In genomic region chr7:29168791-29169230, GRCm38 (mm10) we compare ENCODE assay signal across 8 mouse cellular contexts. TPM values are rescaled to one million over a fixed set of nuclear protein-coding genes. Genes with fewer than 3 reads are reported as not detected.
DNase-seq lines count a peak whose midpoint lies in the region; ATAC-seq and TF ChIP-seq lines count a peak whose summit lies in the region.

No protein-coding gene starts in this region.

- WGBS in thymus, adult 2 months: 11% methylated on average over 14 of the region's 14 CpGs
- WGBS in hindbrain, embryonic 10.5 days: under 1% methylated on average over 14 of the region's 14 CpGs
- 0% methylated on average over 14 of the region's 14 CpGs for WGBS in midbrain, embryonic 11.5 days

- peak; percentile 23 for ATAC-seq in midbrain, embryonic 11.5 days (ENCODE audit: low FRiP score)

- peaks cover 31% of the 10 kb centered on the region for H3K4me1 ChIP-seq in thymus, adult 2 months (replicated peaks; ENCODE audit: control insufficient read depth, insufficient read depth, low read length)
- H3K4me1 ChIP-seq in hindbrain, embryonic 10.5 days (replicated peaks): peaks cover 67% of the 10 kb centered on the region
- peaks cover 39% of the 10 kb centered on the region for H3K4me1 ChIP-seq in midbrain, embryonic 11.5 days (ENCODE audit: control insufficient read depth, insufficient read depth, low read length)

- peak overlapping the region; percentile 31; the same call in 1 of the 2 replicates for H3K4me3 ChIP-seq in thymus, adult 2 months (ENCODE audit: control insufficient read depth, insufficient read depth, low read length)
- H3K4me3 ChIP-seq in hindbrain, embryonic 10.5 days: peak overlapping the region; percentile 76
- H3K4me3 ChIP-seq in midbrain, embryonic 11.5 days (ENCODE audit: low read depth, low read length): peak overlapping the region; percentile 55

- peaks cover 21% of the 10 kb centered on the region for H3K27me3 ChIP-seq in thymus, adult 2 months (ENCODE audit: control insufficient read depth, insufficient read depth, low read length)
- peaks cover 51% of the 10 kb centered on the region for H3K27me3 ChIP-seq in hindbrain, embryonic 10.5 days (ENCODE audit: insufficient read depth, poor library complexity, severe bottlenecking)
- peaks cover 32% of the 10 kb centered on the region for H3K27me3 ChIP-seq in midbrain, embryonic 11.5 days (ENCODE audit: control insufficient read depth, insufficient read depth, low read length)

- no peak for TF ChIP-seq POLR2A in thymus, adult 2 months (IDR thresholded peaks at IDR 0.05; ENCODE audit: control insufficient read depth, extremely low read depth, insufficient read depth, low read length, poor library complexity)

- no peak for TF ChIP-seq CTCF in thymus, adult 2 months (IDR thresholded peaks at IDR 0.05; ENCODE audit: borderline replicate concordance, control insufficient read depth, extremely low read depth, insufficient read depth, low read length, poor library complexity)

- peak overlapping the region; percentile 83 for H3K4me2 ChIP-seq in midbrain, embryonic 11.5 days

- H3K27ac ChIP-seq in thymus, adult 2 months (ENCODE audit: control insufficient read depth, insufficient read depth, low read length): no peak overlapping the region
- H3K27ac ChIP-seq in hindbrain, embryonic 10.5 days: peak overlapping the region; percentile 94
- peak overlapping the region; percentile 61 for H3K27ac ChIP-seq in midbrain, embryonic 11.5 days (ENCODE audit: low read depth, low read length)

- H3K9me3 ChIP-seq in hindbrain, embryonic 10.5 days: no peaks in the 10 kb centered on the region
- no peaks in the 10 kb centered on the region for H3K9me3 ChIP-seq in midbrain, embryonic 11.5 days (ENCODE audit: control insufficient read depth, low read length)

- DNase-seq in heart, adult 11 months: peak; percentile 94
- no peak for DNase-seq in heart, postnatal 36 days
- no peak for DNase-seq in thymus, adult 2 months
- DNase-seq in thymus, adult 18-20 months: no peak
- DNase-seq in hindbrain, embryonic 10.5 days (ENCODE audit: low spot score): peak; percentile 65
- DNase-seq in midbrain, embryonic 11.5 days (ENCODE audit: low spot score, missing footprints): peak; percentile 94
- no peak for DNase-seq in gastrocnemius, adult 8-10 months (ENCODE audit: low spot score in 2 of 2)
- no peak for DNase-seq in yolk sac, embryonic 10.5 days (ENCODE audit: low spot score)

- peak overlapping the region; percentile 67 for H3K9ac ChIP-seq in midbrain, embryonic 11.5 days (ENCODE audit: low read length)

- peaks cover 14% of the 10 kb centered on the region for H3K36me3 ChIP-seq in thymus, adult 2 months (ENCODE audit: control insufficient read depth, insufficient read depth, low read length)
- peaks cover 20% of the 10 kb centered on the region for H3K36me3 ChIP-seq in hindbrain, embryonic 10.5 days
- peaks cover 4% of the 10 kb centered on the region; the same call in 1 of the 2 replicates for H3K36me3 ChIP-seq in midbrain, embryonic 11.5 days (ENCODE audit: control insufficient read depth, insufficient read depth, low read length)

- intact Hi-C loops in heart, postnatal 36 days (cut with DNase I): no loop called here

RNA-seq across cellular contexts. Expression of gene Ggn, which starts 1.2 kb away (rescaled TPM):
- under 1 TPM; 0.19 to 0.31 TPM for total RNA-seq in heart, postnatal 36 days (2021)
- polyA plus RNA-seq in thymus, adult 2 months (2012; rRNA removed): 0.53 and 0.66 TPM in 2 replicates
- polyA plus RNA-seq in hindbrain, embryonic 10.5 days (2016; fragmentation: Nextera tagmentation; extraction: Ambion mirVana): 1.1 TPM in 2 replicates
- polyA plus RNA-seq in midbrain, embryonic 11.5 days (2014; fragmentation: Nextera tagmentation; extraction: Ambion mirVana): 0.60 and 0.63 TPM in 2 replicates
- under 1 TPM in 3 of 4 experiments, not detected in 1; 0.21 to 0.25 (median 0.24) TPM for total RNA-seq in gastrocnemius, adult 8-10 months (2022)

RNA-seq across cellular contexts. Expression of gene Spred3, which starts 1.4 kb away (rescaled TPM):
- under 1 TPM; 0.44 to 0.89 TPM for total RNA-seq in heart, postnatal 36 days (2021)
- polyA plus RNA-seq in thymus, adult 2 months (2012; rRNA removed): 2.2 and 2.7 TPM in 2 replicates
- 3.5 and 3.6 TPM in 2 replicates for polyA plus RNA-seq in hindbrain, embryonic 10.5 days (2016; fragmentation: Nextera tagmentation; extraction: Ambion mirVana)
- polyA plus RNA-seq in midbrain, embryonic 11.5 days (2014; fragmentation: Nextera tagmentation; extraction: Ambion mirVana): 4.9 and 5.1 TPM in 2 replicates
- total RNA-seq in gastrocnemius, adult 8-10 months (2022): 1 to 10 TPM; 1.6 to 3.6 (median 2.6) TPM

RNA-seq across cellular contexts. Expression of gene Psmd8, which starts 11.7 kb away (rescaled TPM):
- total RNA-seq in heart, postnatal 36 days (2021): 100 to 1,000 TPM; 130 to 132 TPM
- polyA plus RNA-seq in thymus, adult 2 months (2012; rRNA removed): 254 and 284 TPM in 2 replicates
- 305 and 348 TPM in 2 replicates for polyA plus RNA-seq in hindbrain, embryonic 10.5 days (2016; fragmentation: Nextera tagmentation; extraction: Ambion mirVana)
- polyA plus RNA-seq in midbrain, embryonic 11.5 days (2014; fragmentation: Nextera tagmentation; extraction: Ambion mirVana): 322 and 332 TPM in 2 replicates
- total RNA-seq in gastrocnemius, adult 8-10 months (2022): 100 to 1,000 TPM; 168 to 274 (median 229) TPM

RNA-seq across cellular contexts. Expression of gene Fam98c, which starts 12.8 kb away (rescaled TPM):
- total RNA-seq in heart, postnatal 36 days (2021): 10 to 100 TPM; 10.6 to 12.0 TPM
- 88.8 and 92.3 TPM in 2 replicates for polyA plus RNA-seq in thymus, adult 2 months (2012; rRNA removed)
- 17.6 and 18.4 TPM in 2 replicates for polyA plus RNA-seq in hindbrain, embryonic 10.5 days (2016; fragmentation: Nextera tagmentation; extraction: Ambion mirVana)
- 13.6 and 14.8 TPM in 2 replicates for polyA plus RNA-seq in midbrain, embryonic 11.5 days (2014; fragmentation: Nextera tagmentation; extraction: Ambion mirVana)
- 10 to 100 TPM in 3 of 4 experiments, 1 to 10 TPM in 1; 9.9 to 11.0 (median 10.5) TPM for total RNA-seq in gastrocnemius, adult 8-10 months (2022)

RNA-seq across cellular contexts. Expression of gene Rasgrp4, which starts 34.2 kb away (rescaled TPM):
- 1 to 10 TPM; 1.4 to 1.5 TPM for total RNA-seq in heart, postnatal 36 days (2021)
- 44.9 and 54.5 TPM in 2 replicates for polyA plus RNA-seq in thymus, adult 2 months (2012; rRNA removed)
- 0.34 and 0.54 TPM in 2 replicates for polyA plus RNA-seq in hindbrain, embryonic 10.5 days (2016; fragmentation: Nextera tagmentation; extraction: Ambion mirVana)
- polyA plus RNA-seq in midbrain, embryonic 11.5 days (2014; fragmentation: Nextera tagmentation; extraction: Ambion mirVana): 0.28 and 0.48 TPM in 2 replicates
- under 1 TPM; 0.24 to 0.67 (median 0.37) TPM for total RNA-seq in gastrocnemius, adult 8-10 months (2022)

Comparison
In these comparisons a context has a peak if more than half of its experiments do, and no peak if none do; other contexts are left out.
1. DNase-seq: peak in heart, adult 11 months (single experiment), hindbrain, embryonic 10.5 days (single experiment) and midbrain, embryonic 11.5 days (single experiment); none in heart, postnatal 36 days (0 of 2), thymus, adult 2 months (single experiment), thymus, adult 18-20 months (0 of 2), gastrocnemius, adult 8-10 months (0 of 2) and yolk sac, embryonic 10.5 days (single experiment).
2. Peak in every context shown above with its lines, with median percentiles within 50 percentile points of each other: H3K4me3 ChIP-seq.